Mouse (Mus musculus): ENCODE measurements at regions not wholly inside any gene's neighbourhood (a gene's known extent, or its start where the extent isn't known, plus 50 kb on each side); places are given as distances from the start of the nearest gene placed in this dataset.

DNA sequence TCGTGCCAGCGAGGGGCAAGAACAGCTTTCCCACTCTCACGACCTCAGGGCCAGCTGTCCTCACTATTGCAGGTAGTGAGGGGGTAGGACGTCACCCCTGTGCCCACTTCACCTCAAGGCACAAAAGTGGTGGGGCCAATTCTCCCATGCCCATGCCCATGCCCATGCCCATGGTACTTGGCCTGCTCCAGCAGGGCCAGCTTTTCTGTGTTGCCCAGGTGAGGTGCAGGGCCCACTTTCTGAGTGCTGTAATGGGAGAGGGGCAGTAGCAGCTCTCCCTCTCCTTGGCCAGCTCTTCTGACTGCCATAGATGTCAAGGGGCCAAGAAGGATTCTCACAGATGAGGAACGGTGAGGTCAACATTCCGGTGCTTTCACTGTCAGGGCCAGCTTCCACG, 619.6 kb upstream of the 4930452B06Rik start:
- Histone ChIP-seq H3K27me3 (ENCODE audit: insufficient read depth, low read length) (no peaks in the 10 kb centered on the region), H3K9ac (replicated peaks; ENCODE audit: low read length, poor library complexity, severe bottlenecking) (no peak overlapping the region), H3K36me3 (ENCODE audit: insufficient read depth, low read length) (no peaks in the 10 kb centered on the region), H3K4me1 (ENCODE audit: insufficient read depth, low read length) (no peaks in the 10 kb centered on the region), H3K9me3 (ENCODE audit: low read length) (no peaks in the 10 kb centered on the region), H3K27ac (ENCODE audit: low read depth, low read length) (no peak overlapping the region), H3K4me2 (ENCODE audit: low read depth, low read length, poor library complexity, severe bottlenecking) (no peak overlapping the region), H3K4me3 (ENCODE audit: low read depth, low read length) (no peak overlapping the region)
- 88% methylated on average over 7 of the region's 7 CpGs for WGBS
- DNase-seq (ENCODE audit: low spot score) (no peak), ATAC-seq (ENCODE audit: low FRiP score) (no peak)
- no peak for TF ChIP-seq CTCF (IDR thresholded peaks at IDR 0.05)

DNA sequence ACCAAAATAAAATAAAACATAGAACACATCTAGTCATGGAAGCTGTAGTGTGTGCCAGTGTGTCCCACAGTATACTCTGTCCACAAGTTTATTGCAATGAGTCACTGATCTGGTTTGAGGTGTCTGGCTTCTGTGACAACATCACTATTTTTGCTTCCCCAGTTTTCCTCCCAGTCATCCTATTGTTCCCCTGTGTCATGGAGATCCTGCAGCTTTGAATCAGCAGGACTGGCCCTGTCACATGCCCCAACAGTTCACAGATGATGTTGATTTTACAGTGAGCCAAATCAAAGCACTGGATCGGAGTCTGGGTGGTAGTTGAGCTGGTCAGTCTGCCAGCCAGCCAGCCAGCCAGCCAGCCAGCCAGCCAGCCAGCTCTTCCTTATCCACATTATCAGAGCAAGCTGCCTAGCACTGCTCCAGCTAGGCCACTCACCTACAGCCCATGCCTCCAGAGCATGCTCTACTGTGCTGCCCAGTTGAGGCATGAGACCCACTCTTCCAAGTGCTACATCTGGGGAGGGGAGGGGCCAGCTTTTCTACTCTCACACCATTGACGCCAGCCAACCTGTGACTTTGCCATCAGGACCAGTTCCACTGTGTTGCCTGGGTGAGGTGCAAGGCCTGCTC, 619.1 kb upstream of the 4930452B06Rik start:
- Histone ChIP-seq H3K9ac (replicated peaks; ENCODE audit: low read length, poor library complexity, severe bottlenecking) (no peak overlapping the region), H3K4me2 (ENCODE audit: low read depth, low read length, poor library complexity, severe bottlenecking) (no peak overlapping the region), H3K4me3 (ENCODE audit: low read depth, low read length) (no peak overlapping the region), H3K27ac (ENCODE audit: low read depth, low read length) (no peak overlapping the region), H3K36me3 (ENCODE audit: insufficient read depth, low read length) (no peaks in the 10 kb centered on the region), H3K4me1 (ENCODE audit: insufficient read depth, low read length) (no peaks in the 10 kb centered on the region), H3K9me3 (ENCODE audit: low read length) (no peaks in the 10 kb centered on the region), H3K27me3 (ENCODE audit: insufficient read depth, low read length) (no peaks in the 10 kb centered on the region)
- WGBS = 86% methylated on average over 2 of the region's 2 CpGs
- ATAC-seq (ENCODE audit: low FRiP score) (no peak), DNase-seq (ENCODE audit: low spot score) (no peak)
- TF ChIP-seq CTCF (IDR thresholded peaks at IDR 0.05) = no peak

DNA sequence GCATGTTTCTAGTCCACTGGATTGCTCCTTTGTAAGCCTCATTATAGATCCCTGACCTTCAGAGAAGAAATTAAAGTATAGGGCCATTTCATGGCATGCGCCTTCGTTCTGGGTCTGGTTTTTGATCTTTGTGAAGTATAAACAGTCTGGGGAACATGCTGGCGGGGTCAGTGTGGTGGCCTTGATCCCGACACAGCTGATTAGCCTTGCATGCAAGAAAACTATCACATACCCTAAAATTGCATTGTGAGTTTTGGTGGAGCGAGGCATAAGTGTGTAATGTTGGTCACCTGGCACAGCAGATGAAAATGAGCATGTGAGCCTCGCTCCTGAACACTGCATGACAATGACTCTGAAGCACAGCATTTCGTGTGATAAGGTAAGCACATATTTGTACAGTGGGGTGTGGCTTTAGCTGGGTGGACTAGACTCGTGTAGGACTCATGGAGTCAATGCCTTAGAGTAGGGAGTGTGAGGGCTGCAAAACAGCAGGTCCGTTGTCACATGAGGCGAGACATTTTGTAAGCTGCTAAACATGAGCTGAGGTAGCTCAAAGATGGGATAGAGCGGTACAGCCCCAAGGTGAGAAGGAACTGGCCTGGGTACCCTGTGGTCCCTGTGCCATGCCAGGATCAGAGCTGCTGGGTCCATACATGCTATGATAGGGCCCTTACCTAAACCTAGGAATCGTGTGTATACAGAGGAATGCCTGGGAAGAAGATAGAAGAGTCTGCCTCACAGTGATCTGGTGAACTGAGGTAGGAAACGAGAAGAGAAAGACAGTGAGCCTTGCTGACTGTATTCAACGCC, 601.4 kb upstream of the 4930452B06Rik start:
- no peaks in the 10 kb centered on the region for H3K9me3 ChIP-seq (ENCODE audit: low read length)
- WGBS = 79% methylated on average over 14 of the region's 14 CpGs
- no peak for ATAC-seq (ENCODE audit: low FRiP score)

DNA sequence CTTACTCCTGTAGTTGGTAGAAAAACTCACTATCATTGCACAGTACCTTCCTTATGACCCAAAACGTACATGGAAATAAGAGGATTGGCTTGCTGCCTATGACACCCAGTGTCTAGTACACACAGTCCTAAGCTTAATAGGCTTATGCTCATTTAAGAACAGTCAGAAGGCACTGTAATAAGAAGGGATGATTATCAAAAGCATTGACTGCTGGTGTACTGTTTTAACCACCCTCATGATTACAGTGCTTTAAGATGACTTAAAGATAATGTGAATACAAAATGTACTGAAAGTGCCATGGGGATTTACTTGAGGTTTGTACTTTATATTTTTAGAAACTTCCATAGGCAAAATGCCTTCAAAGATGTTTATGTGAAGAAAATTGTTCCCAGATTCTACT, 586.0 kb upstream of the 4930452B06Rik start:
- H3K36me3 ChIP-seq (ENCODE audit: insufficient read depth, low read length) = no peaks in the 10 kb centered on the region
- H3K9me3 ChIP-seq (ENCODE audit: low read length) = no peaks in the 10 kb centered on the region
- no peak overlapping the region for H3K4me3 ChIP-seq (ENCODE audit: low read depth, low read length)
- WGBS = 82% methylated on average over 1 of the region's 1 CpGs
- no peak overlapping the region for H3K4me2 ChIP-seq (ENCODE audit: low read depth, low read length, poor library complexity, severe bottlenecking)
- H3K27ac ChIP-seq (ENCODE audit: low read depth, low read length) = no peak overlapping the region
- DNase-seq (ENCODE audit: low spot score) (no peak), ATAC-seq (ENCODE audit: low FRiP score) (no peak)
- H3K4me1 ChIP-seq (ENCODE audit: insufficient read depth, low read length) = no peaks in the 10 kb centered on the region
- H3K27me3 ChIP-seq (ENCODE audit: insufficient read depth, low read length) = no peaks in the 10 kb centered on the region
- H3K9ac ChIP-seq (replicated peaks; ENCODE audit: low read length, poor library complexity, severe bottlenecking) = no peak overlapping the region
- no peak for TF ChIP-seq CTCF (IDR thresholded peaks at IDR 0.05)

More for the DNA sequence above, 601.4 kb upstream of the 4930452B06Rik start:
- H3K27ac ChIP-seq (ENCODE audit: low read depth, low read length) = no peak overlapping the region
- H3K4me1 ChIP-seq (ENCODE audit: insufficient read depth, low read length) = no peaks in the 10 kb centered on the region
- H3K27me3 ChIP-seq (ENCODE audit: insufficient read depth, low read length) = no peaks in the 10 kb centered on the region
- TF ChIP-seq CTCF (IDR thresholded peaks at IDR 0.05) = no peak
- H3K9ac ChIP-seq (replicated peaks; ENCODE audit: low read length, poor library complexity, severe bottlenecking) = no peak overlapping the region
- no peaks in the 10 kb centered on the region for H3K36me3 ChIP-seq (ENCODE audit: insufficient read depth, low read length)
- H3K4me2 ChIP-seq (ENCODE audit: low read depth, low read length, poor library complexity, severe bottlenecking) = no peak overlapping the region
- H3K4me3 ChIP-seq (ENCODE audit: low read depth, low read length) = no peak overlapping the region
- DNase-seq (ENCODE audit: low spot score) = no peak

GRCm38 (mm10) chr14:9245266-9245665, 579.2 kb upstream of the 4930452B06Rik start:
- WGBS = 33% methylated on average over 1 of the region's 1 CpGs
- H3K9ac ChIP-seq (replicated peaks; ENCODE audit: low read length, poor library complexity, severe bottlenecking) = no peak overlapping the region
- DNase-seq (ENCODE audit: low spot score) (no peak), ATAC-seq (ENCODE audit: low FRiP score) (no peak)
- H3K27me3 ChIP-seq (ENCODE audit: insufficient read depth, low read length) = no peaks in the 10 kb centered on the region
- H3K4me3 ChIP-seq (ENCODE audit: low read depth, low read length) = no peak overlapping the region
- no peaks in the 10 kb centered on the region for H3K4me1 ChIP-seq (ENCODE audit: insufficient read depth, low read length)
- no peaks in the 10 kb centered on the region for H3K9me3 ChIP-seq (ENCODE audit: low read length)
- no peak for TF ChIP-seq CTCF (IDR thresholded peaks at IDR 0.05)
- H3K4me2 ChIP-seq (ENCODE audit: low read depth, low read length, poor library complexity, severe bottlenecking) = no peak overlapping the region
- no peak overlapping the region for H3K27ac ChIP-seq (ENCODE audit: low read depth, low read length)
- no peaks in the 10 kb centered on the region for H3K36me3 ChIP-seq (ENCODE audit: insufficient read depth, low read length)

GRCm38 (mm10) chr14:9243336-9243735, 577.3 kb upstream of the 4930452B06Rik start:
- no peak for ATAC-seq (ENCODE audit: low FRiP score)
- TF ChIP-seq CTCF (IDR thresholded peaks at IDR 0.05) = no peak
- Histone ChIP-seq H3K27ac (ENCODE audit: low read depth, low read length) (no peak overlapping the region), H3K4me1 (ENCODE audit: insufficient read depth, low read length) (no peaks in the 10 kb centered on the region), H3K4me3 (ENCODE audit: low read depth, low read length) (no peak overlapping the region), H3K9me3 (ENCODE audit: low read length) (no peaks in the 10 kb centered on the region), H3K27me3 (ENCODE audit: insufficient read depth, low read length) (no peaks in the 10 kb centered on the region), H3K4me2 (ENCODE audit: low read depth, low read length, poor library complexity, severe bottlenecking) (no peak overlapping the region), H3K9ac (replicated peaks; ENCODE audit: low read length, poor library complexity, severe bottlenecking) (no peak overlapping the region), H3K36me3 (ENCODE audit: insufficient read depth, low read length) (no peaks in the 10 kb centered on the region)
- DNase-seq (ENCODE audit: low spot score) = no peak

Data from midbrain, postnatal 0 days (tissue).